Mouse (Mus musculus) inflammation-experienced regulatory T-cells (primary cell): ENCODE results near the gene Tcn2. TPM values are rescaled to one million over a fixed set of nuclear protein-coding genes. Genes with fewer than 3 reads are reported as not detected.

Experiments used
- polyA plus RNA-seq, 2 experiments: library from polyadenylated mRNA; unstranded; fragments of 100-300 nt; shearing (Covaris generic); gene quantifications; one replicate each; pipeline ENCODE4 v1.2.1; 2017

Gene Tcn2
- 10 to 100 TPM; 17.7 to 51.7 TPM for polyA plus RNA-seq

DNA sequence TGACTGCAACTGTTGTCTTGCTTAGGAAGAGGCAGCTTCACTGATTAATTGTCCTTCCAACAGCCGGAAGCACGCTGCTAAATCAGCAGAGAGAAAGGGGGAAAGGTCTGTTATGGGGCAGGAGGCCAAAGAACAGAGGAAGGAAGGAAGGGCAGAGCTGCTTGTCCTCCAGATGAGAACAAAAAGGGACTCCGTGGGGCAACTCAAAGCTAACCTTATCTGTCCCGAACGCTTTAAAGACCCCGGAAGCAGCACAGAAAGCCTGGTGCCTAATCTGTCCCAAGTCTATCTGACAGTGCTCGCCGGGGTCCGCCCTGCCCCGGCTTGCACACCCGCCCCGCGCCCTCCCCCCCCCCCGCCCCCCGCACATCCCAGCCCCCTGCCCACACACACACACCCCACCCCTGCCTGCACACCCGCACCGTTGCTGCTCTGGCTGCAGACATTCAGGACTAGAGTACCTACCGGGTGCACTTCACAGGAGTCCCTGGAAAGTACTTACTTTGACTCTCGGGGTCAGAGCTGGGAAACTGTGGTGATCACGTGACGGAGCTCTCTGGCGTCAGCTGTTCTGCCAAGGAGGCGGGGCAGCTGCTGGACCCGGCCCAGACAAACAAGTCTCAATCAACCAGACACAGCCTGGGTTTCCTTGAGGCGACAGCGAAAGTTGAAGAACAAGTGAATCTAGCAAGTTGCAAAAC is at the start of gene Tcn2:
TSS of gene Tcn2 (minus strand) at position 649 of the 701 bp plus-strand sequence.

DNA sequence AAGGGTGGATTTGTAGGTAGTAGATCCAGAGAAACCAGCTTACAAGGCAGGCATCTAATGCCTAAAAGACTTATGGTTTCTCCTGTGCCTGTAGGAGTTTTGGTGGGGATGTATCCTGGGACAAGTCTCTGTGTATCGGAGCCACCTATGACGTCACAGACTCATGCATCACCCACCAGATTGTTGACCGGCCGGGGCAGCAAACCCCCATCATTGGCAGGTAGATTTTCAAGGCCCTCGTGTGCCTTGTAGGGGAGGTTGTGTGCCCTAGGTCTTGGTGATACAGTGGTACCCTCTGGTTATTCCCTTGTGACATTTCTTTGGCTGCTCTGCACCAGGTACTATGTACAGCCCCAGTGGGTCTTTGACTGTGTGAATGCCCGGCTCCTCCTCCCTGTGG is 44.7 kb upstream of the Tcn2 start, which contains the start of gene 4930556J24Rik:
TSS of gene 4930556J24Rik (minus strand) at position 101 of the 400 bp plus-strand sequence.

DNA sequence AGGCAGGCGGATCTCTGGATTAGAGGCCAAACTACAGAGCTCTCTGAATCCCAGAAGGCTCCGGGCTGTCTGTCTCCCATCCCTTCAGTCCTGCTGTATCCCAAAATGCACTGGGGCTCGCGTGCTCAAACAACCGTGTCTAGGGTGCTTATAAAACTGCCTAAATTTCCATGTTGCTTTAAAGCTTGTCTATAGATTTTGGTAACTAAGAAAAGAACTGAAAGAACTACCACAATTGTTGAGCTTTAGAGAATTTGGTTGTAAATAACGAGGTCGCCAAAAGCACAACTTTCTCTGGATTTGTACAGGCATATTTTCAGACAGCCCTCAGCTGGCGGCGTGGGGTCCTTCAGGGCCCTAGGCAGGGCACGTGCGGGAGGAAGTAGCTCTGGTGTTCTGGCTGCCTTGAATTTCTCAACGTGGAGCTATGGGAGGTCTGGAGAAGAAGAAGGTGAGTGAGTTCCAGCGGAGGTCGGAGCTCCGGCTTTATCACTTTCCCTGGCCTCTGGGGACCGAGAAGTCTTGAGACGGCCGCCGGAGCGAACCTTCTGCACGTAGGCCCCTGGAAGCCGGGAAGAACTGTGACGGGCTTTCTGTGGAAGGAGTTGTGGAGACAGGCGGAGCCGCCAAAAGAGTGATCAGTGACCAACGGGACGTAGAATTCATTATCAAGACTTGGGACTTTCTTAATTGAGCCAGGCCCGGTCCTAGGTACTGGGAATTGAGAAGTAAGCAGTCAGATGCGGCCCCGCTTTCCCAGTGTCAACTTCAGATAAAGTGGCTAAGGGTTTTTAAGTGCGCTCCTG is 31.9 kb upstream of the Tcn2 start, which contains the start of gene Pes1:
TSS of gene Pes1 (plus strand) at position 366 of the 806 bp plus-strand sequence.

DNA sequence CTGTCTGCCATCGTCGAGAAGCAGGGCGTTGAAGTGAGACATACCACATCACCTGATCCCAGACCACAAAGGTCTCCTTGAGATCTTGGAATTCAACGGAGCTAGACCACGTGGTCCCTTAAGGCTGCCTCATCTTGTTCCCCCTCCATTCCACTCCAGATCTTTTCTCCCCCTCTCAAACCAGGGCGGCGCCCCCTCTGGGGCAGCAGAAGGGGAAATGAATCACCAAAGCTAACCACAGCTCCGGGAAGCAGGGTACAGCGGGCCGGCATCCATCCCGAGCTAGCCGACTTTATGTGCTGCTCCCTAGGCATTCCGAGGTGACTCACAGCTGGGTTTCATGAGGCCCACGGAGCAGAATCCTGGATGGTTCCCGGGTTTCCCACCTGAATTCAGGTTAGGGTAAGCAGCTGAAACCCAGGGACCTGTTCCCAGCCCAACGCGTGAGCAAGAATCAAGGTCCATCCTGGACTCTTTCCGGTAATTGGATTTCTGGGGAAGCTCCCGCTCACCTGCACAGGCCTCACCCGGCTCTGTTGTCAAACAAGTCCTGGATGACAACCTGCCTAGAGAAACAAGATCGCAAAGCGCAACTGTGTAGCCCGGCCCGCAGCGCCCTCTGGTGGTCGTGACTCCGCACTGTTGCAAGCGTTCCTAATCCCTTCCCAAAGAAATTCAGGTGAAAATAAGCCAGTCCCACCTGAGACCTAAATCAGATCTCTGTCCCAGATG is 17.7 kb downstream of the Tcn2 start, which contains the start of gene Slc35e4:
TSS of gene Slc35e4 (minus strand) at position 556 of the 732 bp plus-strand sequence.

DNA sequence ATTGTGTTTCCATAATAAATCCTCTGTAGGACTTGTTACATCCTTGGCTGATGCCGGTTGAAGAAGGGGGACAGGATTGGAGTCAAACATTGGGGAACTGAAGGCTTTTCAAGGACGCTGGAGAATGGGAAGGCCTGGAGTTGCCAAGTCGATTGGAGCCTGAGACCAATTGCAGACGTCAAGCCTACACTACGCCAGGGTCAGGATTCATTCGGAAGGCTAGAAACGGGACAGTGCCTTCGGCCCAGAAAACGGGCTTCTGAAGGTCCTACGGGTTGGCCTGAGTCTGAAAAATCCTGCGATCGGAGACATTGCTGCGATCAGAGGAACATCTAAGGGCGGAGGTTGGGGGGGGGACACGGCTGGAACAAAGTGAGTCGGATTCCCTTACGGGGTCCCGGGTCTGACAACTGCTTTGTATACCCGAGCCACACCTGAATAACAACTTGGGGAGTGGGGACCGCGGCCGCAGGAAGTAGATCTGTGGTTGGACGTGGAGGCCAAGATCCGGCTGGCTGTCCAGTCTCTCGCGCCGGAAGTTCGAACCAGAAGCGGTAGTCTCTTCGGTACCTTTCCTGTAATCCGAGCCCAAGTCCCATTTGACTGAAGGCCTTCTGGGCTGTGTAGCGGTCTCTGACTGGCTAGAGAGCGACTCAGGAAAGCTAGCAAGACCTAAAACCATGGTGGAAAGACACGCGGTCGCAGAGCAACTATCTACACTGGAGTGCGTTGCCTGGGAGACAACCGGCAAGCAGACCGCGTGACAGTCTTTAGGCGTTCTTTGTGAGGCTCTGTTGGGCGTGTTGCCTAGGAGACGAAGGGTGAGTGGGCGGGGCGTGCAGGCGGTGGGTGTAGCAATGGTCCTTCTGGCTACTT is 37.3 kb downstream of the Tcn2 start, which contains the start of the genes 4921536K21Rik and Dusp18:
TSS of gene 4921536K21Rik (minus strand) at position 693 of the 876 bp plus-strand sequence.
TSS of gene Dusp18 (plus strand) at position 835 of the 876 bp plus-strand sequence.

Other genes with a start within 250 kb of the Tcn2 start
- gene Osbp2, start 68.3 kb downstream of the Tcn2 start, polyA plus RNA-seq, result 1 to 10 TPM in 1 of 2 experiments, under 1 TPM in 1; 0.22 to 1.0 TPM
- not detected for gene 4921536K21Rik, start 37.1 kb downstream of the Tcn2 start, polyA plus RNA-seq
- gene Dusp18, start 36.9 kb downstream of the Tcn2 start, polyA plus RNA-seq, result under 1 TPM; 0.30 to 0.42 TPM
- 1 to 10 TPM; 3.9 to 4.0 TPM for gene Slc35e4, start 17.5 kb downstream of the Tcn2 start, polyA plus RNA-seq
- 10 to 100 TPM; 73.5 to 86.3 TPM for gene Pes1, start 31.8 kb upstream of the Tcn2 start, polyA plus RNA-seq
- gene 4930556J24Rik, start 44.6 kb upstream of the Tcn2 start, polyA plus RNA-seq, result under 1 TPM; 0.29 to 0.88 TPM
- 1 to 10 TPM in 1 of 2 experiments, under 1 TPM in 1; 0.33 to 1.8 TPM for gene Gal3st1, start 51.5 kb upstream of the Tcn2 start, polyA plus RNA-seq
- gene Sec14l4, start 99.3 kb upstream of the Tcn2 start, polyA plus RNA-seq, result under 1 TPM in 1 of 2 experiments, not detected in 1; 0.75 TPM
- gene Sec14l3, start 132.7 kb upstream of the Tcn2 start, polyA plus RNA-seq, result 1 to 10 TPM in 1 of 2 experiments, under 1 TPM in 1; 0.19 to 1.5 TPM
- 1 to 10 TPM; 1.9 to 4.1 TPM for gene Mtfp1, start 163.3 kb upstream of the Tcn2 start, polyA plus RNA-seq
- gene Sec14l2, start 191.3 kb upstream of the Tcn2 start, polyA plus RNA-seq, result 1 to 10 TPM in 1 of 2 experiments, under 1 TPM in 1; 0.77 to 2.8 TPM
- gene Rnf215, start 203.0 kb upstream of the Tcn2 start, polyA plus RNA-seq, result 10 to 100 TPM; 43.2 to 52.4 TPM
- gene Ccdc157, start 228.1 kb upstream of the Tcn2 start, polyA plus RNA-seq, result 1 to 10 TPM; 4.4 to 9.4 TPM
- gene Sf3a1, start 228.2 kb upstream of the Tcn2 start, polyA plus RNA-seq, result 10 to 100 TPM; 69.4 to 69.8 TPM